Mouse (Mus musculus) right cerebral cortex, postnatal 14 days (tissue): Measurements from ENCODE around the gene 4930402K13Rik.
"Not testable (repeated sequence)": the region's sequence is repeated elsewhere in the genome, so short reads cannot be mapped to it uniquely, and the experiment has no call there.

Source experiments
- DNase-seq: peaks from one replicate; pipeline ENCODE4 v3.0.0; 2022

The 4930402K13Rik gene

DNA sequence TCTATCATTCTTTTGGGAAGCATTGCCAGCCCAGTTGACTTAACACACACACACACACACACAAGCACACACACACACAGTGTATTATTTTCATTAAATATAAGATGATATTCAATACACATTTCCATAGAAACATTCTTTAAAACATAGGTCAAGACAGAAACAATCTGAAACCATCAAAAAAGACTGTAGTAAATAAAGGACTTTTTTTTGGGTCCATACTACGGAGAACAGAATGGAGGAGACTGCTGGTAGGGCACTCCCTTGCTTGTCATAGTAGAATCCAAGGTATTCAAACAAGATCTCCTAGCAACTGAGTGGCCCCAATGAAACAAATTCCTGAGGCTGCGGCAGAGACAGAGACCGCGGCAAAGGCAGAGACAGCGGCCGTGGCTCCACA is at the start of gene 4930402K13Rik:
TSS of gene 4930402K13Rik (plus strand) at position 301 of the 400 bp plus-strand sequence.
- DNase-seq = no peak

DNA sequence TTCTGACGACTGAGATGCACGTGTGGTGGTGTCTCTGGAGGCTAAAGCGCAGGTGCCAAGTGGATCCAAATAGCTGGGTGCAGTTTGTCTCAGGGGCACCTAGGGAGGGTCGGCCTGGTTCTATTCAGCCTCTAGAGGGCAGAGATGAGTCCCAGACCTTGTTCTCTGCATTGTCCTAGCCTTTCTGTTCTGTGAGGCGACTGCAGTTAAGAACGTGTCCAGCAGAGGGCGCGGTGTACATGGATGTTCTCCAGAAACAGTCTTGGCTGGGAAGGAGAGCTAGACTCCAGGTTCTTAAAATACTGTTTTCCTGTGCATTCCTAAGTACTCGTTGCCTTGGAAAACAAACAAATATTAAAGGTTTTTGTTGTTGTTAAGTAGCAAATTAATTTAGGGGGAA is 43.4 kb upstream of the 4930402K13Rik start:
- DNase-seq = peak; percentile 95

DNA sequence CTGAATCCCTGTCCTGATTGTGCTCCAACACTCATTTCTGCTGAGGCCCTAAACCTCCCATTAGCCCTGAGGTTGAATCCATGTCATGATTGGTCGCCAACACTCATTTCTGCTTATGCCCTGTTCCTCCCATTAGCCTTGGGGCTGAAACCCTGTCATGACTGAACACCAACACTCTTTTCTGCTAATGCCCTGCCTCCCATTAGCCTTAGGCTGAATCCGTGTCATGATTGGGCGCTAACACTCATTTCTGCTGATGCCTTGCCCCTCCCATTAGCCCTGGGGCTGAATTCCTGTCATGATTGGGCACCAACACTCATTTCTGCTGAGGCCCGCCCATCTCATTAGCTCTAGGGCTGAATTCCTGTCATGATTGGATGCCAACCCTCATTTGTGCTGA is 42.3 kb upstream of the 4930402K13Rik start:
- no peak for DNase-seq

DNA sequence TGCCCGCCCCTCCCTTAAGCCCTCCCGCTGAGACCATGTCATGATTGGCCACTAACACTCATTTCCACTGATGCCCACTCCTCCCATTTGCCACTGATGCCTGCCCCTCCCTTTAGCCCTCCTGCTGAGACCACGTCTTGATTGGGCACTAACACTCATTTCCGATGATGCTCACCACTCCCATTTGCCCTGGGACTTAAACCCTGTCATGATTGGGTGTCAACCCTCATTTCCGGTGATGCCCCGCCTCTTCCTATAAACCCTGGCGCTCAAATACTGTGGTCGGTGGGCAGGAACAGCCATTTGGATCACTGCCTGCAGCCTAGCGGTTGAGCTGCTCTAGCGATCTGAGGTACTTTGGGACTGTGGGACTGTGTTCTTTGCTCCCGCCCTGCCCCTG is 41.6 kb upstream of the 4930402K13Rik start, which contains the start of gene Fthl17f:
TSS of gene Fthl17f (plus strand) at position 301 of the 400 bp plus-strand sequence.
- not testable (repeated sequence) for DNase-seq

DNA sequence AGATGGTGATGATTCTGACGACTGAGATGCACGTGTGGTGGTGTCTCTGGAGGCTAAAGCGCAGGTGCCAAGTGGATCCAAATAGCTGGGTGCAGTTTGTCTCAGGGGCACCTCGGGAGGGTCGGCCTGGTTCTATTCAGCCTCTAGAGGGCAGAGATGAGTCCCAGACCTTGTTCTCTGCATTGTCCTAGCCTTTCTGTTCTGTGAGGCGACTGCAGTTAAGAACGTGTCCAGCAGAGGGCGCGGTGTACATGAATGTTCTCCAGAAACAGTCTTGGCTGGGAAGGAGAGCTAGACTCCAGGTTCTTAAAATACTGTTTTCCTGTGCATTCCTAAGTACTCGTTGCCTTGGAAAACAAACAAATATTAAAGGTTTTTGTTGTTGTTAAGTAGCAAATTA is 26.7 kb upstream of the 4930402K13Rik start:
- peak; percentile 47 for DNase-seq

DNA sequence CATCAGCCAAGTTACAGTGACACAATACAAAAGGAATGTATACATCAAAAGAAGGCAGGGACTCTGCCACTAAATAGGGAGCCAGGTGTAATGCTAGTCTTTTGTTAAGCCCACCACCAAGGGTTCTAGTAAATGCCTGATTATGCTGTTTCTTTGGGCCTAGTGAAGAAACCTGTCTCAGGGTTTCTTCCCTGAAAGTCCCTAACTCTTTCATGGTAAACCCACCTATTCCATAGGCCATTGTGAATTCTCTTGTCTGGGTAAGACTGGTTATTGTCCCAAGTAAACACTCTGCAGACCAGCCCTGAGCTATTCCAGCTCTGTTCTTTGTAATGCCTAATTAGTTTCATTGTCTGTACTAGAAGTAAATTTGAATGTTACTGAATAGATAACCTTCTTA is 9.3 kb upstream of the 4930402K13Rik start:
- DNase-seq = not testable (repeated sequence)

DNA sequence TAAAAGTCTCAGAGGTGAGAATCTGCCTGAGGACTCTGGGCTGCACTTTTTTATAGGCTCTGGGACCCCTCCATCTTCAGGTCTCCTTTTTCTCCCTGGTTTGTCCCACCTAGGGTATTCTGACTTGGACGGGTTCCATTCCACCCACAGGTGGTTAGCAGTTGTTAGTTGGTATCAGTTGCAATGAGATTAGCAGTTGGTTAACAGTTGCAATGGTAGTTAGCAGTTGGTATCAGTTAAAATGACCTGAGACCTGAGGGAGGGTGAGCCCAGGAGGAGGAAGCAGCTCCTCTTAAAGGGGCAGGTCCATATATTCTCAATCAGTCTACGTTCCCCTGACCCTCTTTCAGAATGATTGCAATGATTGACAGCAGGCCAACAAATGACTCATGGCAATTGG is 6.0 kb downstream of the 4930402K13Rik start:
- DNase-seq = no peak

DNA sequence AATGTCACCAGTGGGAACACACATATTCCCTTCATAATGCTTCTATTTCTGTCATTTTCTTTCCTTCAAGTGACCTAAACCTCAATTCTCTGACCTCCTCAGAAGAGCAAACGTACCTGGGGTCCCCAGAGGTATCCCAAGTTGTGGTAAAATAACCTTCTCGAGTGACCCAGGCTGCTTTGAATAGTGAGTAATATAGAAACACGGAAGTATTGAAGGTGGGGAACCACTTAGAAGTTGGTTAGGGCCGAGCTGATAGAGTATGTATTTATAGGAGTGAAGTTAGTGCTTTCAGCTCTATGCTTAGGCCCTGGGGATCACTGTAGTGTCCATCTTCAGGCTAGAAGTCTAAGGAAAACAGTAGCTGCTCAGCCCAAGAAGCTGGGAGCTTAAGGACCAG is 20.6 kb downstream of the 4930402K13Rik start:
- no peak for DNase-seq

DNA sequence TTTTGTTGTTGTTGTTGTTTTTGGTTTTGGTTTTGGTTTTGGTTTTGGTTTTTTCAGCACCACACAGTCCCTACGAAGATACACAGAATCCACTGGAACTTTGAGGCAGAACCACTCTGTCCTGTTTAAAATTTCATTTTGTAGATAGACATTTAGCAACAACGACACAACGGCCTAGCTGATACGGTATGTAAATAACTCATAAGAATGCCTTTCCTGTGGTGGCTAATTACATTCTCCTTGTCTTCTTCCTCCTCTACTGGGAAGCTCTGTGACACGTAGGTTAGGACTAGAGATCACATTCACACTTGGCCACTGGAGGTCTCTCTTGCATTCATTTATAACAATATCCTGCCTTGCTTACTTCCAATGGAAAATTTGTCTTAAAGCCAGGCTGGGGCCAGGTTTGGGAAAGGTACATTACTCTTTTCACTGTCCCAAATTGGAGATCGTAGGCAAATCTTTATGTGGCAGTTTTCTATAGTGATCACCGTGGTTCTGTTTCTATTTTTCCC is 24.0 kb downstream of the 4930402K13Rik start:
- peak; percentile 9 for DNase-seq

DNA sequence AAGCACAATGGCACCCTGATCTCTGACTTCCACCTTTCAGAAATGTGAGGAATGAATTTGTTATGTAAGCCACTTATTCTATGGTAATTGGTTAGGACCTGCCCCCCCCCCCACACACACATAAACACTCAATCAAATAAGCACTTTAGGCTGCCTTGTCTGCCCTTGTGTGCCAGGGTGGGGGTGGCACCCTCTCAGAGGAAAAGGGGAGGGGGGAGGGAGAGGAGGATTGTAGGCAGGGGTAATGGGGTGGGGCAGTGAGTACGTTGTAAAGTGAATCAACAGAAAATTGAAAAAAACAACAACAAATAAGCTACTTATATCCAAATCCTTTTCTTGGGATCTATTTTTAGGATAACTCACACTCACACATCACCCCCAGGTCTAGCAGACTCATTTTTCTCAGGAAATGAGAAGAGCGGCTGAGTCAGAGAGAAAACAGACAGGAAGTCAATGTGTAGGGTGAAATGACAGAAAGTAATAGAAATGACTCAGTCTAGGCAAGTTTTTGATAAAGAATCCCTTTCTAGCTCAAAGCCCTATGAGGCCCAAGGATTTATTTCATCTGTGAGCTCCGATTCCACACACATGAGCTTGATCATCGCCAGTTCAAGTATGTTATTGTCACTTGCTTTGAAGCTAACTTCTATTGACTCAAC is 35.1 kb downstream of the 4930402K13Rik start:
- no peak for DNase-seq

DNA sequence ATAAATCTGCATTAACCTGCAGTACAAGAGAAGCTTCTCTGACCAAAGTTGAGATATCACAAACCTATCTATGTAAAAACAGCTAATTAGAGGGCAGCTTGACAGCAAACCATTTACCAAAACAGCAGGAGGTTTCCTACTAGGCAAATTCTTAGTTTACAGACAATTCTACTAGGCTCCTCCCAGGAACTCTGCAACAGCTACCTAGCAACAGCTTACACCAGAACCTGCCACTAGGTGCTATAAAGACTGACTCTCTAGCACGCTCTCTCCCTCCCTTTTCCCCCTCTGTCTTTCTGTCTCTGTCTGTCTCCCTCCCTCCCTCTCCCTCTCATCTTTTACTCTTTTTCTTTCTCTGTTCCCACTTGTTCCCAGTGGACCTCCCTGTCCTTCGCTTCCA is 38.3 kb downstream of the 4930402K13Rik start:
- no peak for DNase-seq
